Mouse (Mus musculus) lung, adult 2 months (tissue): ENCODE measurements around the gene Lars2. TPM values are rescaled to one million over a fixed set of nuclear protein-coding genes. Genes with fewer than 3 reads are reported as not detected.
"Not testable (repeated sequence)": the region's sequence is repeated elsewhere in the genome, so short reads cannot be mapped to it uniquely, and the experiment has no call there.

Experiments
- DNase-seq: peaks from one replicate; pipeline ENCODE4 v3.0.0; 2022
- H3K4me1 ChIP-seq: fragments of 200-500 bp; 2 replicates; pipeline ENCODE4 v1.6.1; 2011; ENCODE audit warnings: low read length; ENCODE audit not compliant: control insufficient read depth, insufficient read depth
- H3K4me3 ChIP-seq: fragments of 200-500 bp; replicated peaks from 2 replicates; pipeline ENCODE3; 2011; ENCODE audit warnings: low read depth, mild to moderate bottlenecking, control low read depth, low read length; ENCODE audit errors: extremely low read depth
- CTCF ChIP-seq: fragments of 200-500 bp; IDR thresholded peaks from 2 replicates; pipeline ENCODE4 v1.5.1; 2011; ENCODE audit warnings: mild to moderate bottlenecking, low read length, control low read depth; ENCODE audit not compliant: insufficient read depth
- POLR2A ChIP-seq: fragments of 200-500 bp; IDR thresholded peaks from 2 replicates; pipeline ENCODE4 v1.6.1; 2011; ENCODE audit warnings: low read depth, mild to moderate bottlenecking, control low read depth, low read length, borderline replicate concordance; ENCODE audit errors: extremely low read depth
- WGBS: fragments of 180-500 bp; shearing (Covaris S2); methylation state at CpG from one replicate; pipeline ENCODE4 v1.1.7; 2018; 5-methylcytosine and 5-hydroxymethylcytosine counted together
- polyA plus RNA-seq: library from polyadenylated mRNA; depleted of rRNA; stranded (reverse); fragments of >200 nt; gene quantifications from 2 replicates; pipeline ENCODE4 v1.2.3, GENCODE M21; 2012; rRNA removed

Gene Lars2
- polyA plus RNA-seq: 177 and 466 TPM in 2 replicates

- DNase-seq: peak; percentile 89
- under 1% methylated on average over 35 of the region's 35 CpGs for WGBS
Measured at GRCm38 (mm10) chr9:123366708-123367385, at the start of gene Lars2. Gene Lars2 (plus strand): TSS chr9:123366927.

GRCm38 (mm10) chr9:123326106-123326505 is 40.6 kb upstream of the Lars2 start:
- no peak for DNase-seq
- Histone ChIP-seq H3K4me3 (no peak overlapping the region), H3K4me1 (no peaks in the 10 kb centered on the region)
- no peak for TF ChIP-seq CTCF

More at GRCm38 (mm10) chr9:123366708-123367385, at the start of gene Lars2:
- TF ChIP-seq POLR2A (peak; percentile 62; the same call in 1 of the 2 replicates), CTCF (no peak)
- H3K4me1 ChIP-seq: no peaks in the 10 kb centered on the region
- H3K4me3 ChIP-seq: peak within 1 kb of the TSS; percentile 92

- no peaks in the 10 kb centered on the region for H3K4me1 ChIP-seq
- DNase-seq: no peak
- H3K4me3 ChIP-seq: no peak overlapping the region
- WGBS: 84% methylated on average over 3 of the region's 3 CpGs
- TF ChIP-seq POLR2A (no peak), CTCF (no peak)
Measured at GRCm38 (mm10) chr9:123328336-123328735, 38.4 kb upstream of the Lars2 start.

- no peak for TF ChIP-seq POLR2A
- no peak for TF ChIP-seq CTCF
- WGBS: 93% methylated on average over 7 of the region's 7 CpGs
- no peak for DNase-seq
- no peaks in the 10 kb centered on the region for H3K4me1 ChIP-seq
- no peak overlapping the region for H3K4me3 ChIP-seq
Measured at GRCm38 (mm10) chr9:123329831-123330230, 36.9 kb upstream of the Lars2 start.

DNA sequence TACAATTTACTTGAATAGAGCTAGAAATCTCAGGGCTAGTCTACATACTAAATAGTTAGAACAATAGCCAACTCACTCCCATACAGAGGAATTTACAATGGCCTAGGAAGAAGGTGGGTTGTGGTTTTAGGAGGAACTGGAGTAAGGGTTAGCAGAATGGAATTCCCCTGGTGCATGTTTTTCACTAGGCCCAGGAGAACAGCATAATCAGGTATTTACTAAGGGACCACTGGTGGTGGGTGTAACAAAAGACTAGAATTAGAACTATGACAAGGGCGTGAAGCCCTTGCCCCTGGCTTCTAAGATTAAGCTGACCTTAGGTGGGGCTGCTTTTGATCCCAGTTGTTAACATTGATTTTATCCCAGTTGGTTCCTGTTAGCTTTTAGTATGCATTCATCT is 36.5 kb upstream of the Lars2 start:
- not testable (repeated sequence) for DNase-seq, H3K4me3 ChIP-seq, H3K4me1 ChIP-seq
- 85% methylated on average over 1 of the region's 1 CpGs for WGBS

DNA sequence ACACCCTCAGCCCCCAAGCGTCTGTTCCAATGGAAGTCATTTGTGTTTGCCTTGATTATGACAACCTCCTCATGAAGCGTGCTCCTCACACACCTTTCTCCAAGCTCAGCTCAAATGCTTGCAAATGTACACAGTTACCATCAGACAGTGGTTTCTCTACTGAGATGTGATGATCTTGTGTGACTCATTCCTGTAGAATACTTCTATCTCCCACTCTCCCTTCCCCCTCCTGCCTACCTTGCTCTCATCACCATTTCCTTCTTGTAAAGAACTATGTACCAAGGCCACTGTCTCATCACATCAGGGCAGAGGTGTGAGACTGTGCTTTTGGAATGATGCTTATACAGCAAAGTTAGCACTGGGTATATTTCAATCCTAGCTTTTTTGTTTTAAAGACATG is 33.2 kb upstream of the Lars2 start:
- no peak for TF ChIP-seq CTCF
- no peak for TF ChIP-seq POLR2A
- 90% methylated on average over 2 of the region's 2 CpGs for WGBS
- Histone ChIP-seq H3K4me3 (no peak overlapping the region), H3K4me1 (no peaks in the 10 kb centered on the region)
- no peak for DNase-seq

- DNase-seq: no peak
- peaks cover under 1% of the 10 kb centered on the region for H3K4me1 ChIP-seq
- TF ChIP-seq CTCF (no peak), POLR2A (no peak)
- no peak overlapping the region for H3K4me3 ChIP-seq
- WGBS: 54% methylated on average over 5 of the region's 5 CpGs
Measured at GRCm38 (mm10) chr9:123335044-123335670, 31.6 kb upstream of the Lars2 start.

- 20% methylated on average over 3 of the region's 3 CpGs for WGBS
Measured at GRCm38 (mm10) chr9:123339651-123340144, 27.0 kb upstream of the Lars2 start.

DNA sequence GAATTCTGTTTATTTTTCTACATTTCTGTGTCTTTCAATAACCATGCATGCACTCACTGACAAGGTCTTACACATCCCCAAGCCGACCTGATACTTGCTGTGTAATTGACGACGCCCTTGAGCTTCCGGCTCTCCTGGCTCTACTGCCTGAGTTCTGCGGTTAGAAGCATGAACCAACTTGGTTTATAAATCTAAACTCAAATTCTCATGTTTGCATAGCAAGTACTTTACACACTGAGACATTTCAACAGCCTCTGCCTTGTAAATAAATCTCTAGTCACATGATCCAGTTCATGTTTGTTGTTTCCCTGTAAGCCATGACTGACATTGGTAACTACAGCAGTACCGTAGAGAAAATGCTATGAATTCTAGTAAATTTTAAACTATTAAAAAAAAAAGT is 25.5 kb upstream of the Lars2 start:
- Histone ChIP-seq H3K4me1 (peaks cover 5% of the 10 kb centered on the region), H3K4me3 (no peak overlapping the region)
- WGBS: 62% methylated on average over 6 of the region's 6 CpGs
- DNase-seq: no peak
- TF ChIP-seq CTCF (no peak), POLR2A (no peak)

More at GRCm38 (mm10) chr9:123339651-123340144, 27.0 kb upstream of the Lars2 start:
- peaks cover 5% of the 10 kb centered on the region for H3K4me1 ChIP-seq
- no peak for DNase-seq
- H3K4me3 ChIP-seq: no peak overlapping the region
- TF ChIP-seq POLR2A (no peak), CTCF (no peak)

DNA sequence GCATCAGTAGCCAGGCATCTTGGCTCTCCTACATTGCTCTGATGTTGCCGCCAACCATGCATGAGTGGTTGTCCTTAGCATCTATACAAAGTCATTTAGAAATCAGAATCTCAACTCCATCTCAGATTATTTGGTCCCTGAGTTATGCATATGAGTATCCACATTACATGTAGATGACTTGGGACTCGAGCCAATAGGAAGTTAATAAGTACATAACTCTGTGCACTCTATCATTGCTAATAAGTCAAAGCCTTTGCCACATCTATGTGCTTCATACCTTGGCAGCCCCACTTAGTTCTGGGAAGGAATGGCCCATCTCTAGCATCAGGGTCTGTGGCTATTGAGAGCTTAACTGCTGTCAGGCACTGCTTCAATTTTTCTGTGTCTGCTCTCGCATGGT is 23.7 kb upstream of the Lars2 start:
- Histone ChIP-seq H3K4me1 (peaks cover 5% of the 10 kb centered on the region), H3K4me3 (no peak overlapping the region)
- no peak for DNase-seq
- WGBS: 50% methylated on average over 3 of the region's 3 CpGs
- no peak for TF ChIP-seq POLR2A
- no peak for TF ChIP-seq CTCF

DNA sequence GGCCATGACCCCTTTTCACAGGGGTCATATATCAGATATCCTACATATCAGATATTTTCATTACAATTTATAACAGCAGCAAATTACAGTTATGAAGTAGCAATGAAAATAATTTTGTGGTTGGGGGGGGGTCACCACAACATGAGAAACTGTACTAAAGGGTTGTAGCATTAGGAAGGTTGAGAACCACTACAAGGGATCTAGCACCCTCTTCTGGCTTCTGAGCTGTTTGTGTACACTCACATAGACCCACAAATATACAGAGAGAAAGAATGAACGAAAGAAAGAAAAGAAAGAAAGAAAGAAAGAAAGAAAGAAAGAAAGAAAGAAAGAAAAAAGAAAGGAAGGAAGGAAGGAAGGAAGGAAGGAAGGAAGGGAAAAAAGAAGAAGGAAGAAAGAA is 17.4 kb upstream of the Lars2 start:
- H3K4me3 ChIP-seq, H3K4me1 ChIP-seq, DNase-seq: not testable (repeated sequence)
- 95% methylated on average over 1 of the region's 1 CpGs for WGBS
